Mouse (Mus musculus): ENCODE measurements around the gene Ap3s2.

GRCm38 (mm10) chr7:79846342-79846741 is 74.1 kb downstream of the Ap3s2 start:
- TF ChIP-seq POLR2A (IDR thresholded peaks at IDR 0.05; ENCODE audit: borderline replicate concordance, control insufficient read depth, low read depth, low read length) (no peak), CTCF (IDR thresholded peaks at IDR 0.05; ENCODE audit: control insufficient read depth, insufficient read depth, low read length) (no peak)

Data from bone marrow, adult 2 months (tissue).